Mouse (Mus musculus): ENCODE data around the gene Tas1r1.

Tas1r1 gene

DNA sequence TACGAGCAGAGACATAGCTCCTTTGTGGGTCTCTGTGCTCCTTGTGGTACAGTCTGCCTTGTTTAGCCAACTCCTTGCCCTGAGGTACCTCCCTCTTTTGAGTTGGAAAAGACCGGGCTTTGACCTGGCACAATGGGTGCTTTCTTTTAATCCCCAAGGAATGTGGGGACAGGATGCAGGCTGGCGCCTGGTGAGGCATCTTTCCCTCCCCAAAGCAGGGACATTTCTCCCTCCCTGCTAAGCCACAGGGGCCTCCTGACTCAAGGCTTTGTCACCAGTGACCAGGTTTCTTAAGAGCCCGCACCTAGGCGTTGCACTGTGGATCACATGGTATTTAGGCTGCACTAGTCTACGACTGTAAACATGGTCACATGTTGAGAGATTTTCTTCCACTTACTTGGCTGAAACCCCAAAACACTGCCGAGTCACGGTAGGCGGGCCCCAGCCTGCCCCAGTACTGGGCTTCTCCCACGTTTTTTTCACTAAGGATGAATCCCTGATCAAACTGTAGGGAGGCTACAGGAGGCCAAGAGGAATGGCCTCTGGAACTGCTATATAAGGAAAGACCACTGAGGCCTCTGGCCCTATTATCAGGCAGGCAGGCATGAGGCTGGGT lies 28.2 kb downstream of the Tas1r1 start:
- DNase-seq (ENCODE audit: low read depth, low spot score), result no peak

DNA sequence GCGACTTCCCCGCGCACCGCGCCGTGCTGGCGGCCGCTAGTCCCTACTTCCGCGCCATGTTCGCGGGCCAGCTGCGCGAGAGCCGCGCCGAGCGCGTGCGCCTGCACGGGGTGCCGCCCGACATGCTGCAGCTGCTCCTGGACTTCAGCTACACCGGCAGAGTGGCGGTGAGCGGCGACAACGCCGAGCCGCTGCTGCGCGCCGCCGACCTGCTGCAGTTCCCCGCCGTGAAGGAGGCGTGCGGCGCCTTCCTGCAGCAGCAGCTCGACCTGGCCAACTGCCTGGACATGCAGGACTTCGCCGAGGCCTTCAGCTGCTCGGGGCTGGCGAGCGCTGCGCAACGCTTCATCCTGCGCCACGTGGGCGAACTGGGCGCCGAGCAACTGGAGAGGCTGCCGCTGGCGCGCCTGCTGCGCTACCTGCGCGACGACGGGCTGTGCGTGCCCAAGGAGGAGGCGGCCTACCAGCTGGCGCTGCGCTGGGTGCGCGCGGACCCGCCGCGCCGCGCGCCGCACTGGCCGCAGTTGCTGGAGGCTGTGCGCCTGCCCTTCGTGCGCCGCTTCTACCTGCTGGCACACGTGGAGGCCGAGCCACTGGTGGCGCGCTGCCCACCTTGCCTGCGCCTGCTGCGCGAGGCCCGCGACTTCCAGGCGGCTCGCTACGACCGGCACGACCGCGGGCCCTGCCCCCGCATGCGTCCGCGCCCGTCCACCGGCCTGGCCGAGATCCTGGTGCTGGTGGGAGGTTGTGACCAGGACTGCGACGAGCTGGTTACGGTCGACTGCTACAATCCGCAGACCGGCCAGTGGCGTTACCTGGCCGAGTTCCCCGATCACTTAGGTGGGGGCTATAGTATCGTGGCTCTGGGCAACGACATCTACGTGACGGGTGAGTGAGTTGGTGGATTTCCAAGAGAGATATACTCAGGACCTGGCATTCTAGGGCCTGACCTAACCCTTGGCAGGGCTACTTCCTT lies 29.0 kb downstream of the Tas1r1 start:
- no peak for DNase-seq (ENCODE audit: low read depth, low spot score)

DNA sequence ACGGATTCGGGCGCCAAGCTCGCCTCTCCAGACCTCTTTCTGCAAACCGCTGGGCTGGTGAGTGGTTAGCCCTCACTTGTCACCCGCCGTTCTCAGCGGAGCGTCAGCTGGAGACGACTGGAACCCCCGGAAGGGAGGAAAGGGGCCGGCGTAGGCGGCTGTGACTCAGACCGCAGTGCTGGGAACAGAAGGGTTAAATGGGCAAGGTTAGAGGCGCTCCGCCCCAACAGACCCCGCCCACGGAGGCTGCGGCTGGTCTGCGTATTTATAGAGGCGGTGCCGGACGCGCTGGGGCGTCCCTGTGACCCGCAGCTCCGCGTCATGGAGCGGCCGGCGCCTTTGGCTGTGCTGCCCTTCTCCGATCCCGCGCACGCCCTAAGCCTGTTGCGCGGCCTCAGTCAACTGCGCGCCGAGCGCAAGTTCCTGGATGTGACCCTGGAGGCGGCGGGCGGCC lies 29.7 kb downstream of the Tas1r1 start, which contains the start of gene Klhl21:
TSS of gene Klhl21 (plus strand) at position 182 of the 454 bp plus-strand sequence.
- peak; percentile 91 for DNase-seq (ENCODE audit: low read depth, low spot score)

DNA sequence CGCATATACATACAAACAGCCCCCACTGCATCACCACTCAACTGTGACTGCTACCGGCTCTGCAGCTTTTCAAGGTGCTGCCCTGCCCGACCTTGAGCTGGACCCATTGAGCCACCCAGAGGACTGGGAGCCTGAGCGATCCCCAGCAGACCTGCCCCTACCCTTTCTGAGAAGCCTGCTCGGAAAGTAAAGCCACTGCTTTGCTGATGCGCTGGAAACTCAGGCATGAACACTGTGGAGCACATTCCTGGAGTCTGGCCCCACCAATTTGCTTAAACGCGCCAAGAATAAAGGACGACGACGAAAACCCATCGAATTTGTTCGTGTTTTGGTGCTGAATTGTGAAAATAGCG lies 30.2 kb downstream of the Tas1r1 start:
- DNase-seq (ENCODE audit: low read depth, low spot score), result no peak

DNA sequence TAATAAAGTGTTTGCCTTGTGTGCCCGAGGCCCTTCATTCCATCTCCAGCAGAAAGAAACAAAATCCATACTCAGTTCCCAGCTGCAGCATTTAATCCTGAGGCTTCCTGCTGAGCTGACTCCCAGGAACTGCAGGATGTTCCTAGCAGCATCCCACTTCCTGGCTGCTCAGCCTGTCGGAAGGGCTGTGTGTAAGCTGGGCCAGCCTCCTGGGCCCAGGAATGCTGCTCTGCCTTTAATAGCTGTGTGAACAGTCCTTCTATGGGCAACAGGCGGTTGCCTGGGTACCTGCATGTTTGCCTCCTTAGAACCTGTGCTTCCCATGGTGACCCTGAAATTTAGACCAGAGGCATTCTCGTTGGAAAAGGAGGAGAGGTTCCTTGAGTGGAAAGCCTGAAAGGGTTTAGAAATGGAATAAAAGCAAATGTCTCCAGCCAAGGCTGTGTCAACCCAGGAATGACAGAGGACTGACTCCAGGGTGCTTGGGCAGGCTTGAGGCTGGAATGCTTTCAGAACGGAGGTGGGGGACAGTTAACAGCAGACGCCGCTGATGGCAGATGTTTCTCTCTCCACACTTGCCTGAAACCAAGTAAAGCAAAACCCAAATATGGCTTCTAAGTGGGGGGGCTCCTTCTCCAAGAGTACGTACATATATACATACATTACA lies 30.8 kb downstream of the Tas1r1 start:
- DNase-seq (ENCODE audit: low read depth, low spot score), result no peak

DNA sequence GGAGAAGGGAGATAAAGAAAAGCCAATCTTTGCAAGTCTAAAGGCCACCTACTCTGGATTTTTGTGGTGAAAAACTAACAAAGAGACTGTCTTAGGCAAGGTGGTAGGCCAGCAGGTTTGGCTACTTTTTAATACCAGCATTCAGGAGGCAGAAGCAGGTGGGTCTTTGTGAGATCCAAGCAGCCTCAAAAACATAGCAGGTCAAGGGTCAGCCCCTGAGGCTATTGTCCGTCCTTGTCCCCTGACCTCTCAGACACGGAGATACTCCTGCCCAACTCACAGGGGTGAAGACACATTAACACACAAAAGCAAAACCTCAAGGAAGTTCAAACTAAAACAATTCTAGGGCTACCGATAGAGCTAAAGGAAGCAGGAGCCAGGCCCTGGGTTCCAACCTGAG lies 31.6 kb downstream of the Tas1r1 start:
- DNase-seq (ENCODE audit: low read depth, low spot score), result no peak

DNA sequence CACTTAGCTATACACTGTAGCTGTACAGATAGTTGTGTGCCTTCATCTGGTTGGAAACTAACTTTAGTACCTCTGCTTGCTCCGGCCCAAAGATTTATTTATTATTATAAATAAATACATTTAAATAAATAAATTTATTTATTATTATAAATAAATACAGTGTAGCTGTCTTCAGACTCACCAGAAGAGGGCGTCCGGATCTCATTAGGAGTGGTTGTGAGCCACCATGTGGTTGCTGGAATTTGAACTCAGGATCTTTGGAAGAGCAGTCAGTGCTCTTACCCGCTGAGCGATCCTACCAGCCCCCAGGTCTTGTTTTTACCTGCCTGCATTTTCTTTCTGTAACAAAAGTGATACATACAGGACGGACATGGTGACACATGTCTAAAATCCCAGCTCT lies 32.2 kb downstream of the Tas1r1 start:
- DNase-seq (ENCODE audit: low read depth, low spot score), result no peak

DNA sequence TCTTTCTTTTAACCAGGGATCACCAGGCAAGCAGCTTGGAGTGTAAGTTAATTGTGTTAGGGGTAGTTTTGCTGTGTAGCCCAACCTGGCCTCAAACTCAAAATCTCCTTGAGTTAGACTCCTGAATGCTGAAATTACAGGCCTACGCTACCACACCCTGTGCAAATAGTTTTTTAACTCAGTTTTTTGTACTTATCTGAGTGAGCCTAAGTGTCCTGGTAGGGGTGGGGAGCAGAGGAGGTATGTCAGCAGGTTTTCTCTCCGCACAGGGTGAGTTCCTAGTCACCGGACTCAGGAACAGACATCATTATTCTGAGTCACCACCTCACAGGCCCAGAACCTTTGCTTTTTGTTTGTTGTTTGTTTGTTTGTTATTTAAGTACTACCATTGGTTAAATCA lies 36.3 kb downstream of the Tas1r1 start:
- no peak for DNase-seq (ENCODE audit: low read depth, low spot score)

DNA sequence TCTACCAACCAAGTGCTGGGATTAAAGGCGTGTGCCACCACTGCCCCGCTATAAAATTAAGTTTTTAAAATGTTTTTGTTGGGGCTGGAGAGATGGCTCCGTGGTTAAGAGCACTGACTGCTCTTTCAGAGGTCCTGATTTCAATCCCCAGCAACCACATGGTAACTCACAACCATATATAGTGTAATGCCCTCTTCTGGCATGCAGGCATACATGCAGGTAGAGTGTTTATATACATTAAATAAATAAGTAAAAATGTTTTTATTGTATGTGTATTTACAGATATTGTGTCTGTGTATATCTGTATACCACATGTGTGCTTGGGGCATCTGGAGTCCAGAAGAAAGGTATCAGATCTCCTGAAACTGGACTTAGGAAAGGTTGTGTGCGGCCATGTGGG lies 37.0 kb downstream of the Tas1r1 start:
- DNase-seq (ENCODE audit: low read depth, low spot score), result no peak

DNA sequence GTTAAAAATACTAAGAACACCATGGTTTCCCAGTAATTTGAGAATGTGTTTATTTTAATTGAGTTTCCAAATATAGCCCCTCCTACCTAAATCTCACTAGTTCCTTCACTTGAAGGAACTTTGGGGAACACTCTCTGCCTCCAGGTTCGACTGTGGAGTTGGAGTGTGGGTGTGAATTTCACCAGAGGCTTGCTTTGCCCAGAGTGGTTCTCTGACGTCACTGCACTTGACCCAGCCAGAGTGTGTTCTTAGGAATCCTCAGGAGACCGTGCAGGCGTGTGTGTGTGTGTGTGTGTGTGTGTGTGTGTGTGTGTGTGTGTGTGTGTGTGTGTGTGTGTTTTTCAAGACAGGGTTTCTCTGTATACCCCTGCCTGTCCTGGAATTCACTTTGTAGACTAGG lies 37.5 kb downstream of the Tas1r1 start:
- no peak for DNase-seq (ENCODE audit: low read depth, low spot score)

DNA sequence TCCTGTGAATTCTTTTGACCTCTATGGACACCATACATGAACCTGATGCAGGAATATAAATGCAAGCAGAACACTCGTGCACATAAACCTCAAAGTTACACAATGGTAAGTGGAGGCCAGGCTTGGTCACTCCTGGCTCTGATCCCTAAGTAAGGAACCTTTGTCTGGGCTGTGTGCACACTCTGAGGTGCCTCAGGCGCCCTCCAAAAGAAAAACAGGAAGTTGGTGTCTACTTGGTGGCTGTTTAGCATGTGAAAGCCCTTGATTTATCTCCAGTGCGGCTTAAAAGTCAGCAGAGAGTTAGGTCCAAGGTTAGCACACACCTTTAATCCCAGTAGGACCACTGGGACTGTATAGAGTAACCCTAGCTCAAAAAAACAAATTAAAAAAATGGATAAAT lies 38.9 kb downstream of the Tas1r1 start:
- DNase-seq (ENCODE audit: low read depth, low spot score), result no peak

DNA sequence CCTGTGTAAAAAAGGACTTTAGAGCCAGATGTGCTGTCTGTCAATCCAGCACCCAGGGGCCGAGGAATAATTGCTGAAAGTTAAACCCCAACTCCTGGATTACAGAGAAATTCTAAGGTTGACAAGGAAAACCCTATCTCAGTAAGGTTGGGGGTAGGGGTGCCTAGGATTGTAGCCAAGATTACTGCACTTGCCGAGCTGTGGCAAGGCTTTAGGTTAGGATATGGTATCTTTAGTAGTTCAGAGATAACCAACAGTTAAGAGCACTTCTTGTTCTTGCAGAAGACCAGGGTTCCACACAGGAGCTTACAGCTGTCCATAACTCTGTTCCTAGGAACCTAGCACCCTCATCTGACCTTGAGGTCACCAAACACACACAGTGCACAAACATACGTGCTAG lies 40.7 kb downstream of the Tas1r1 start:
- DNase-seq (ENCODE audit: low read depth, low spot score), result no peak

DNA sequence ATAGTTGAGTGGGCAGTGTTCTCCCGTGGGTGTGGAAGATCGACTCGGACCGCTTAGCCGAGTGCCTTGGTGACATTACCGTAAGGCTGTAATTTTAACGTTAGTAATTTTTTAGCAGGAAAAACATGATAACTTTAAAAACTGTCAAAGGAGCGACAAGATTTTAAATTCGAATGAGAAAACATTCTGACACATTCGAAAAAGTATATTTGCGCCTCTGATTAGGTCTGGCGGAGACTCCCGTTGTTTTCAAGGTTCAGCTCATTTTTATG lies 41.5 kb downstream of the Tas1r1 start:
- no peak for DNase-seq (ENCODE audit: low read depth, low spot score)

DNA sequence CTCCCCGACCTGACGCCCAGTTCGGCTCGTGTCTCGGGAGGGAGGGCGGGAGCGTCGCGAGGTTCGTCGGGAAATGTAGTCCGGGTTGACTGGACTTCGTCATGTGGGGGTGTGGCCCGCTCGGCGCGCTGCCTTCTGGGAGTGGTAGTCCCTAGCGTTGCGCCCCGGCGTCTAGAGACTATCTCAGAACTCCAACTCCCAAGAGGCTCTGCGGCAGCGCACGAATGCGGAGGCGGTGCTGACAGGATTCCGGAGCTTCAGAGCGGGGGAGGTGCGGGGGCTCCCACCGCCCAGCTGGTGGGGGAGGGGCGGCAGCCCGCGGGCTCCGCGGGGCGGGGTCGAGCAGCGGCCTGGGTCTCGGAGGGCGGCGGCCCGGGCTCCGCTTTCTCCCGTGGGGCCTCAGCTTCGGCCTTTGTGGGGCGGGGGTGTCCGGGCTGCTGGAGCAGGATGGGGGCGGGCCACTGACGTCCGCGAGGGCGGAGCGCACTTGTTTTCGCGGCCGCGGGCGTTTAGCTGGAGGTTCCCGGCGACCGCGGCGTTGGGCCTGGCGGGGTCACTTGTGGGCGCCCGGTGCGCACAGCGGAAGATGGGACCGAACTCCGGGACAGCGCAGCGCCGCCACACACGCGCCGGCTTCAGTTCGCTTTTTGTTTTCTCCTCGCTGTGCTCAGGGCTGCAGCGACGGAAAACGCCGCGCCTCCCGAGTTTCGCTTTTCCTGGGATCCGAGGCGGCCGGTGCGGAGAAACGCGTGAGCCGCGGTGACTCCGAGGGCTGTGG lies 42.0 kb downstream of the Tas1r1 start, which contains the start of gene Phf13:
TSS of gene Phf13 (minus strand) at position 86 of the 778 bp plus-strand sequence.
- DNase-seq (ENCODE audit: low read depth, low spot score), result peak; percentile 100

DNA sequence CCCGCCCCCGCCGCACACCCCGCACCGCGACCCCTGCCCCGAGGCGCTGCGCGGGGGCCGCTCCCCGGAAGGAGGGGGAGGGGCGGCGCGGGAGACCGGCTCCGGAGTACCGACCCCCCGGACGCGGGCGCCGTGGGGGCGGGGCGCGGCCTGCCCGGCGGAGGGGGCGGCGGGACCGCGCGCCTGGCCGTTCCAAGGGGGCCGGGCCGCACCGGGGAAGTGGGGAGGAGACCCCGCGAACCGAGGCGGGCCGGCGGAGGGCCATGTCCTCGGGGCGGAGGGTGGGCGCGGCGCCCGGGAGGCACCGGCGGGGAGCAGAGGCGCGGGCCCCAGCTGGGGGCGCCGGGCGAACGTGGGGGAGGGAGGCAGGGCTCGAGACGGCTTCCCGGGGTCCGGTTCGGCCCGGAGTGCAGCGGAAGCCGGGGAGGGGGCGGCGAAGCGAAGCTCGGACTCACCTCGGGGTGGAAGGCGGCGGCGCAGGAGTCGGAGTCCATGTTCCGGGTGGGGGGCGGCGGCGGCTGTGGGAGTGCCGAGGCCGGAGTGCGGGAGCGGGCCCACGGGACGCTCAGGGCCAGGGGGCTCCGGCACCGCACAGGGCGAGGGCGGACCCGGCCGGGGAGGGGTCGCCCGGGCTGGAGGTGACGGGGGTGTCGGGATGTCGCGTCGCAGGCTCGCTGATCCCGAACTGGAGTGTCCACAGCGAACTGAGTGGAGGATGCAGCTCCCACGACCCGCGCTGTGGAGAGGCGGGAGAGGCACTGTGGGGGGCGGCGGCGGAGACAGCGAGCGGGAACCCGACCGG lies 42.8 kb downstream of the Tas1r1 start:
- DNase-seq (ENCODE audit: low read depth, low spot score), result no peak

DNA sequence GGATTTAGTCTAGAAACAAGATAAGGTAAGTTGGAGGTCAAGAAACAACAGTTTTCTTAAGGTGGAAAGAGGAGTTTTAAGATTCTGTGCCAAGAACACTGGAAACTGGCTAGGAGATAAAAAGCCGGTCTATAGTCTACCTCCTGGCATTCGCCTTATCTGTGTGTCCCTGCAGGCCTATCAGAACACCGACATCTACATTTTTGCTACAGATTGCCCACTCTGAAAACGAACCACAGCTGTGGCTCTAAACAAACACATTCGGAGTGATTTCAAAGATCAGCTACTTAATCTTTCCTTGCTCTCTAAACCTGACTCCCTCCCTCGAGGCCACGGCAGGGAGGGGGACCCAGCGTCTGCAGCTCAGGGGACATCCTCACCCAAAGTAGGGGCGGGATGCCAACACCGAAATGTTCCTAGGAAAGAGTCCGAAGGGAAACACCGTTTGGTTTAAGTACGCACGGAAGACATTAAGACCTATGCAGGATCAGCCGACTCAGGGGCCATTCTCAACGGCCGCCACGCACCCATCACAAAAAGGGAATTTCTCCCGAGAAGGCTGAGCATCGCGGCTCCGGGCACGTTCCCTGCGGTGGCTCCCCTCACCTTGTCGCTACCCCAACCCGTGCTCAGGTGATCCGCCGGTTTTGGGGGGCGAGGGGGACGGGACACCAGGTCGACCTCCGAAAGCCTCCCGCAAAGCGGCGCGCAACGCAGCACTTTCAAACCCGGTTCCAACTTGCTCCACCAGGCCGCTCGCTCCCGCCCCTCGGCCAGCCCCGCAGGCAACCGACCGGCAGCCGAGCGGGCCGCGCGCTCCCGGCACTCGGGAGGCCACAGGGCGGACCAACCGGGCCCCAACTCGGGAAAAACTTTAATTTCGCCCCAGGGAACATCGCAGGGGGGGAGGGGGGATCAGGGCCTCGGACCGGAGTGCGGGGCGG lies 43.9 kb downstream of the Tas1r1 start:
- no peak for DNase-seq (ENCODE audit: low read depth, low spot score)

DNA sequence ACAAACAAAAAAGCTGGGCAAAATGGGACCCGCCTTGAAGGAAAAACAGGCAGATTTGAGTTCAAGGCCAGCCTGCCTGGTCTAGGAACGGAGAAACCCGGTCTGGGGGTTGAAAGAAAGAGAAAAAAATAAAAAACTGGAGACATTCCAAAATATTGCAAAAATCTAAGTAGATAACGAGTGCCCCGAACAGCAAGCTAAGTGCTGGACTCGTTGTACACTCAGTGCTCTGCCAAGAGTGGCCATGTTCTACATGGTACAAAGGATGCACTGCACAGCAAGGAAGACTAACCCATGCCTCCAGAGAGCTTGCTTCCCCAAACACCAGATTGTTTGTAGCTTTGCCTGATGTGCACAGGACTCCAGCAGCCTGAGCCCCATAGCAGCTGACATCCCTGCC lies 45.3 kb downstream of the Tas1r1 start:
- no peak for DNase-seq (ENCODE audit: low read depth, low spot score)

DNA sequence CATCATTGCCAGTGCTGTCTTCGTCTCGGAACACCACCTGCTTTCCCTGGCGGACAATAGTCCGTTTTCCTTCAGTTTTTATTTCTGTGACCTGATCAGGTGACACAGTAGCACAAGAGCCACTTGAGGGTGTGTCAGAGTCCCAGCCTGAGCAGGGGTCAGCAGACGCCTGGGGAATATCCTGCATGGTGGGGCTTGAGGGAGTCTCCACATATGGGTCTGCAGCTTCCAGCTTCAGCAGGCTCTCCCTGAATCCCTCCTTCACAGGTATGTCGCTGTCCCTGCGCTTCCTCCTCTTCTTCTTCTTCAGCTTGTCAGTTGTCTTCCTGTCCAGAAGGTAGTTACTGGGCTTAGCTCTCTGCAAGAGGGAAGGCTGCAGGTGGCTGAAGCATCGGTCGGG lies 46.3 kb downstream of the Tas1r1 start:
- DNase-seq (ENCODE audit: low read depth, low spot score), result no peak

DNA sequence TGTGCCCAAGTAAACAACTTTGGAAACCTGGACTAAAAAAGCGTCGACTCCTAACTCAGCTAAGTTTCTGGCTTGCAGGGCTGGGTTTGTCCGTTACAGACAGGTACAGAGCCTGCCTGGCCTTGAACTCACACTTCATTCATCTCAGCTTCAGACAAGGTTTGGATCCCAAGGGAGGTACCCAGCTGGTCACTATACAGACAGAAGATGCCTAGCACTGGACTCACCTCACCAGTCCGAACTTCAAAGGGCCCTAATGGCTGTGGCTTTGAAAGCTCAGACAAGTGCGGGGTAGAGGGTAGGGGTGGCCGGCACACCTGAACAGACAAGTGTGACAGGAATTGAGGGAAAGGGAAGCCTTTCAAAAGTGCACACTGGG lies 49.3 kb downstream of the Tas1r1 start:
- no peak for DNase-seq (ENCODE audit: low read depth, low spot score)
